Mouse (Mus musculus) common myeloid progenitor, adult 5-6 weeks (primary cell): ENCODE measurements around the gene Mmp23. TPM values are rescaled to one million over a fixed set of nuclear protein-coding genes. Genes with fewer than 3 reads are reported as not detected.
"Not testable (repeated sequence)": the region's sequence is repeated elsewhere in the genome, so short reads cannot be mapped to it uniquely, and the experiment has no call there.

Experiments
- ATAC-seq: replicated peaks from 2 replicates; pipeline ENCODE4 v1.8.0; 2016; ENCODE audit warnings: low read depth, mild to moderate bottlenecking, moderate TSS enrichment, inconsistent platforms; ENCODE audit not compliant: poor library complexity, severe bottlenecking
- total RNA-seq: library from RNA; stranded (forward); fragments of 200-1000, 187-1606 nt; gene quantifications from 2 replicates; pipeline ENCODE4 v1.2.3, GENCODE M21; 2017

Gene Mmp23
- total RNA-seq, 1 experiment from 2014 or later, result 0.91 TPM

DNA sequence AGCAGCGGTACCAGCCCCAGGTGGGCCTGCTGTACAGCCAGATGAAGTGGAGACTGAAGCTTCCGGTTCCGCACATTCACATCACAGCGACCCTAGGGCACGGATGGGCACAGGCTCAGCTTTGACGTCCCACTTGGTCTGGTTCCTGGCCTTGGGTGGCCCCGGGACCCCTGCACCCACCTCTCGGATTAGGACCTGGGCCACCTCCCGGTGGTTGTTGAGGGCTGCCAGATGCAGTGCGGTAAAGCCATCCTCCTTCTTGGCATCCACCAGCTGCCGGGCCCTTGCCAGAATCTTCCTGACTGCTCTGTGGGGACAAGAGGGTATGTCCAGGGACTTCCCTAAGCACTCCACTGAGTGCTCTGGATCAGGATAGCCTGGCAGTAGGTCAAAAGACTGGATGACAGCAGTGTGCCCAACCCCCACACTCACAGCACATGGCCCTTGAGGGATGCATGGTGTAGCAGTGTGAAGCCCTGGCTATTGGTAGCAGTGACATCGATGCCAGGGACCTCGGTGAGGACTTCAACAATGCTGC is 3.1 kb upstream of the Mmp23 start:
- no peak for ATAC-seq

DNA sequence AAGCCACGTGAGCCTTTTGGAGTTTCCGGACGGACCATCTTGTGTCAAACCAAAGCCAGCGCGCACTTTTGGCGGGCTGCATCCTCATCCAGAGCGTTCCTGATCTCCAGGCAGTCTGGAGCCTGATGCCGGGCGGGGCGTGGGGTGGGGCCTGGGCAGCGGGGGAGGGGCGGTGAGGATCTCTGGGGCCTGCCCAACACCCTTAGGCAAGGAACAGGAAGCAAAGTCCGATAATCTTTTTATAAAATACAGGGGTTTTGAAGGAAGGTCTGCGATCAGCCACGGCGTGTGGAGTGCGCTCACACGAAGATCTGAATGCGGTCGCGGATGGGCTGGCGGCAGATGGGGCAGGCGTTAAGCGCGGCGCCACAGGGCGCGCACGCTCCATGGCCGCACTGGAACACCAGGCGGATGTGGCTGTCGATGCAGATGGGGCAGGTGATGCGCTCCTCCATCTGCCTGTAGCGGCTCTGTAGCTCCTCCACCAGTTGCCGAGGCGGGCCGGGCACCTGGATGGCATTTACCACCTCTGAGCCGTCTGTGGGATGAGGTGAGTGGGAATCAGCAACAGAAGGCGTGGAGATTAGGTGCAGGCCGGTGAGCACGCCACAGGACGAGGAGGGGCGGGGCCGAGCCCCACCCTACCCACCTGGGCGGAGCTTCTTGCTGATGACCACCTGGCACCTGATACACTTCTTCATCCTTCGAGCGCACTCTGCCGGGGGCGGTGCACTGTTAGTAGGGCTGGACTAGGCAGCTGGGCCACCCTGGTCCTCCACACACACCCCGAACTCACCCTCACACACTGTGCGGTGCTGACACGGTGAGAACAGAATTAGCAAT is 1.5 kb upstream of the Mmp23 start:
- peak; percentile 53 for ATAC-seq

DNA sequence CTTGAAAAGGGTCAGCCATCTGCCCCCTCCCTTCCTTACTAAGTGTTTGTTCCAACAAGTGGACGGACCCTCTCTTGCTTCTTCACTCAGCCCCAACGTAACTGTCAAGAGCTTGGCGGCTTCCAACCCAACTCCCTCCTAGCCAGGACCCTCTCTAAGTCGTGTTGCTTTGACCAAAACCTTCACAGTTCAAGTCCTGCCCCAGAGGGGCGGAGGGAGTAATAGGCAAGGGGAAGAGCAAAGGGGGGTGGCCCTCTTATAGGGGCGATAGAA is 935 bp upstream of the Mmp23 start:
- ATAC-seq, result peak; percentile 7; the same call in 1 of the 2 replicates

DNA sequence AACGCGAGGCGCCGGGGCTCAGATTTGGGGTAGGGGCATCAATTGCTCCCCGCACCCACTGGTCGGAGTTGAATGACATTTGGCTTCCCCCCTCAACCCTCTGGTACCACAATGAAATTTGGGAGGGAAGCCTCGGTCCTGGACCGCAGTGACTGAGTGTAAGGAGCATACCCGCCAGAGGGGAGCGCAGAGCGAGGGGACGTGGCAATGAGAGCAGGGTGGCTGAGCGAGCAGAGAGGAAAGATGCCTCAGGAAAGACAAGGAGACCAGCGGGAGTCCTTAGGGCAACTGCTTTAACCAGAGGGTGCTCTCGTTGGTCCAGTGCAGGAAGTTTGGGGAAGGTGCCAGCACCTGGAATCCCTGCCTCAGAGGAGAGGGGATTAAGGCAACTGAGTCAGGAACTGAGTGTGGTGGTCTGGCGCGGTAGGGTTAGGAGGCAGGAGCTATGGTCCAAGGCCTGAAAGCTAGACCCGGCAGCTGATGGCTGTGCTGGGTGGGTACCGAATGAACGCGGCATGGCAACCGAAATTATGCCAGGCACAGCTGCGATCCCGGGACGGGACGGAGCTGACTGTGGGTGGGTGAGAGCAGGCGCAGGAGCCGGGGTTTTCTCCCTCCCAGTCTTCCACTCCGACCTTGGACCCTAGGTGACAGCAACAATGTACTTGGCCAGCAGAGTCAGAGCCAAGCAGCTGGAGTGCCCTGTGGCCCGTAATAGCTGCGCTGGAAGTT is 433 bp upstream of the Mmp23 start:
- no peak for ATAC-seq

DNA sequence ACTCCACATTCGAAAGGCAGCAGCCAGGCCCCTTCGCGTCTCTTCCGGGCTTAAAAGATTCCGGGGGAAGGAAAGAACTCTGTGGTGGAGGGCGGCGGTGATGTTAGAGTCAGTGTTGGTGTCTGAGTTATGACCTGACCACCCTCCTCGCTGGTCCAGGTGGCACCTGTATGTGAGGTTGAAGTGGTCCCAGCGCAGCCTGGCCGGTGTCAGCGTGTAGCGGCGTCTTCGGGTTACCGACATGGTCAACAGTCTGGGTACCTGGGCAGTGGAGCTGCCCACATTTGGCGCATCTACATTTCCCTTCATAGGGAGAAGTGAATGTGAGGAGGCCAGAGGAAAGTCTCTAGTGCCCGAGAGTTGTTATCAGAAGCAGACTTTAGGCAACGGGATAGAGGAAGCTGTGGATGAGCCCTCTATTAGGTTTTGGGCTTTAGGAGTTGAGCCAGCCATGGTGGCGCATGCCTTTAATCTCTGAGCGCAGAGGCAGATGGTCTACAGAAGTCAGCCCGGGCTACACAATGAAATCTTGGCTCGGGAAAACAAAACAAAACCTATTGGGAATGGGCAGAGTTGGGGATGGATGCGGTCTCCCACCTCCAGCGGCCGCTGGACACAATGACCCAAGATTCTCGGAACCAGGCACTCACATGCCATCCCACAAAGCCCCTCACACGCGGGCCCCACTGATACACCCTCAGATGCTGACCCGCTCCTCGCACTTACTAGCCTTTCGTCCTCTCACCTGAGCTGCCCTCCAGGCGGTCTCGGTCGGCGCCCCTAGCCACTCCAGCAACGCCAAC is 700 bp downstream of the Mmp23 start:
- ATAC-seq, result no peak

DNA sequence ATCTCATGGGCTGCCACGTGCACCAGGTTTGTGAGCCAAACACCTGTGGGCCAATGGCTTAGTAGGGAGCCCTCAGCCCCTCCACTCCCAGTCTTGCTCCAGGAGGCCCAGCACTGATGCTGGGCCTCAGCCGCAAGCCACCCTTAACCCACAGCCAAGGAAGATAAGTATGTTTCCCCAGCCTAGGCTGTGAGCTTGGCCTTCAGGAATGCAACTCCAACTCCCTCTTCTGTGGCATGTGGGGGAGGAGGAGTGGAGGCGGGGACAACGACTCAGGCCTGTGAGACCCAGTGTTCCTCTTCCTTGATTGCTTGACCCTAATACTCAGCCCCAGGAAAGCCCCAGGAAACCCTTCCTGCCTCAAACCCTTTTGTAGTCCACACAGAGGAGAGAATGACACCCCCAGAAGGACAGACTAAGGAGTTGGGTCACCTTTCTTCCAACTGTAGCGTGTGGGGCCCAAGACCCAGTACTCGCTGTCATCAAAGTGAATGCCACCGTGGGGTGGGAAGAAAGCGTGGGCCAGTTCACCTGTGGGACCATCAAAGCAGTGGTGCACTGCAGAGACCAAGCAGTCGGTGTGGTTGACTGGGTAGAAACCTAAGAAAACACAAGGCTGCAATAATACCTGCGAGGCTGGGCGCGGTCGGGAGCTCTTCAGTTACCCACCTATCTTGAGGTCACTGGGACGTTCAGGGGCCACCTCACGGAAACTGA is 1.5 kb downstream of the Mmp23 start:
- no peak for ATAC-seq

DNA sequence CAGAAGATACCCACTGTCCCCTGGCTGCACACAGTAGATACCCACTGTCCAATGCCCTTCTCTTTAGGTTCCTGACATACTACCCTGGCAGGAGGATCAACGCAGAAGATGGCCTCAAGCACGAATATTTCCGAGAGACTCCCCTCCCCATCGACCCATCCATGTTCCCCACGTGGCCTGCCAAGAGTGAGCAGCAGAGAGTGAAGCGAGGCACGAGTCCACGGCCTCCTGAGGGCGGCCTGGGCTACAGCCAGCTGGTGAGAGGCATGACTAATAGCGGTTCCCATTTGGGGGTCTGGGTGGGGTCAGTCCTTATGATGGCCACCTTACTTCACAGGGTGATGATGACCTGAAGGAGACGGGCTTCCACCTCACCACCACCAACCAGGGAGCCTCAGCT is 3.8 kb downstream of the Mmp23 start:
- ATAC-seq, result no peak

DNA sequence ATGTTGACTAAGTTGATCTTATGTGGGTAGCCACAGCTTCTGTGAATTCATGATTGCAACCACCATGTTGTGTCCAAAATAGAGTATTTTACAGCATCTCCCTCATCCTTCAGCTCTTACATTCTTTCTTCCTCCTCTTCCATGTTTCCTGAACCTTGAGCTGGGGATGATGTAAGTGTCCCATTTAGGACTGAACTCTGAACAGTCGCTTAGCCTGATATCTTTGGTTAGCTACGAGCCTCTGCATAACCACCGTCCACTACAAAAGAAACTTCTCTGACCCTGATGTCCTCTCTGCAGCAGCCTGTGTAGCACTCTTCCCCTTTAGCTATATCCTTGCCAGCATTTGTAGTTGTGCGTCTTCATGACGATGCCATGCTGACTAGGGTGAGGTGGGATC is 7.5 kb downstream of the Mmp23 start:
- no peak for ATAC-seq

DNA sequence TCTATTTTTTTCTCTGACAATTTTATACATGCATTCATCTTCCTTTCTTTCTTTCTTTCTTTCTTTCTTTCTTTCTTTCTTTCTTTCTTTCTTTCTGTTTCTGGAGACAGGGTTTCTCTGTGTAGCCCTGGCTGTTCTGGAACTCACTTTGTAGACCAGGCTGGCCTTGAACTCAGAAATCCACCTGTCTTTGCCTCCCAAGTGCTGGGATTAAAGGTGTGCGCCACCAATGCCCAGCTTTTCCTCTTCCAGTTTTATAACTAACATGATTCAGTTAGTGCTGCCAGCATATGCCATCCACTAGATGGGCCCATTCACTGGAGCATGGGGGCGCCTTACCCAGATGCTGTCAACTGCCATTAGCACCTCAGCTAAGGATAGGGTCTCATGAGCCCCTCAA is 7.9 kb downstream of the Mmp23 start, which contains the start of gene Gm10563:
Gene Gm10563, minus strand, starts transcription at position 101 of the 400 bp plus-strand sequence.
- ATAC-seq, result not testable (repeated sequence)

DNA sequence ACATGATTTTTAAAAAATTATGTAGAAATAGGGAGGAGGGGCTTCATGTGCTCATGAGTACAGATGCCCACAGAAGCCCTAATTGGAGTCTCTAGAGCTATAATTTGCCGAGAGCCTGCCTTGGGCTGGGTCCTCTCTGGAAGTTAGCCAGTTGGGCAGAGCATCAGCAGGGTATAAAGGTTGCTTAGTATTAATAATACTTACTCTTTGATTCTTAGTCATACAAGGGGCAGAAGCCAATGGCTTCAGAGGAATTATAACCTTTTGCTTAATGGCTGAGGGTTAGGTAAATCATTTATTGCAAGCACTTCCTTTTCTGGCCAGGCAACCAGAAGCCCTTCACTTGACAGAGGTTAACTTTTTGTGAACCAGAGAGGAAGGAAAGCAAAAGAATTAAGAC is 9.7 kb downstream of the Mmp23 start:
- ATAC-seq, result no peak

DNA sequence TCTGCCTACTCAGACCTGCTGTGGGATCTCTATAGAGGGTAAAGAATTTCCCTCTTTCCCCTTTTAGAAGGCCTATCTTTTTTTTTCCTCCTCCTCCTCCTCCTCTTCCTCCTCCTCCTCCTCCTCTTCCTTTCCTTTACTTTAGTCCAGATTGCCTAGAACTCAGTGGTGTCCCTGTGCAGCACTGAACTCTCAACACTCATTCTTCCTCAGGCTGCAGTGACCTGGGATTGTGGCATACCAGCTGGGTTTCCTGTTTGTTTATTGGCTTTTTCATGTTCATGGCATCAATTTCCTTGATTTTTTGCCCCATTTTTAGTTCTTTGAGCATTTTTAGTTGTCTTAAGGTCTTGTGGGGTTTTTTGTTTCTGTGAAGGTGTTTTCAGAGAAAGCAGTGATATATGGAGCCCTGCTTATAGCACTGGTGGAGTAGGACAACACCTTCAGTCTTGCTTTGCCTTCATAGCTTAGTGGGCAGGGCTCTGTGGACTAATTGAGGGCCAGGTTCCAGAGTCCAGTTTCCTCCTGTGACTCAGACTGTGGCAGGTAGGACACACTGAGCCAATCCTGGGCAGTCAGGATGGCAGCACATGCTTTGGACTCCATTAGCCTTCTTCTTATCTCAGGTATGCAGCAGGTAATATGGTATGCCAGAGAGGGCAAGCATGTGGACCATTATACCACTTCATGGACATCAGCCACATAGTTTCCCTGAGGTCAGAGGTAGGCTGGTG is 17.3 kb downstream of the Mmp23 start:
- ATAC-seq, result no peak

DNA sequence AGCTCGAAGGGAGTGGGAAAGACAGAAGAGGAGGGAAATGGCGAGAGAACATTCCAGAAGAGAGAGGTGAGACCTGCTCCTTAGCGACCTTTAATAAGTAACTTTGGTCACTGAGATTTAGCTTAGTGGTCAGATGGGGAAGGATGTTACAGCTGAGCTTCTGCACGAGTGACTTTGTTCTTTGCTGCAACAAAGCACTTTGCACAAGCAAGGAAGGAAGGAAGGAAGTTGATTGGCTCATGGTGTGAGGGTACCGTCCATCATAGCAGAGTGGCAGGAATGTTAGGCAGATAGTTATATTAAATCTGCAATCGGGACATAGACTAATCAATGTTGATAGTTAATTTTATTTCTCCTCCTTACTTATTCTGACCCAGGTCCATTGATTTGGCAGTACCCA is 22.9 kb downstream of the Mmp23 start:
- no peak for ATAC-seq

DNA sequence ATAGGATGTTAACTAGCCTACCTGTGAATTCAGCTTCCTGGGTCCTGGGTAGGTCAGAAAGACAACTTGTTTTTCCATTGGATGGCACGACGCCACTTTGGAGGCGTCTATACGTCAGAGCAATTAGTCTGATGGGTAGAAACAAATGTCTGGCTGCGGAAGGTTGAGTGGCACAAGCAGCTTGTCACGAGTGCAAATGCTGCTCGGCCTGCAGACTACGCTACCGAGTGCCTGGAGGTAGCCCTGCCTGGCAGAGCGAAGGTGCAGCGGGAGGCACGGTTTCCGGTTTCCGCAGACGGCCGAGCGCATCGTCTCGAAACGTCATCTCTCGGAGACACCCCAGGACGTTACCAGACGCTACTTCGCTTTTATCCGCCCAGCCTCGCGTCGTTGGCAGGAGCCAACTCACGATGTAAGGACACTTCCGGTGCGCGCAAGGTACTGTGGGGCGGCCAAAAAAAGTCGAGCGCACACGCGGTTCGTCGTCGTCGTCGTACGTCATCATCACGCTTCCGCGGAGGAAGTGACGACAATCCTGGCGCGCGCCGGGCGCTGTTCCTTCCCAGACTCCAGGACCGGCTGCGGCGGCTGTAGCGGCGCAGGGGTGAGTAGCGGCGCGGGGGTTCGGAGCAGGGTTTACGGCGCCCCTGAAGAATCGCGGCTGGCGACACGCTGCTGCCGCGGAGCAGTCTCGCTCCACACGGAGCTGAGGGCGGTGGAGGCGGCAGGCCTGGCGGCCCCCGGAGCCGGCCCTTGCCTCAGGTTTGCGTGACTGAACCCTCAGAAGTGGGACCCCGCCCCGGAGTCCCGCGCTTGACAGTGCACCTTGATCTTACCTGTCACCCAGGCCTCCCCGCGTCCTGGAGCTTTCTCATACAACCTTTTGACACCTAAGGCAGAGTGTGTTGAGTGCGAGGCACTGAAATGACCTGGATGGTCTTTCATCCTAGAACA is 28.6 kb downstream of the Mmp23 start, which contains the start of gene Cdk11b:
Gene Cdk11b, plus strand, starts transcription at position 517 of the 954 bp plus-strand sequence.
- ATAC-seq, result peak; percentile 98

DNA sequence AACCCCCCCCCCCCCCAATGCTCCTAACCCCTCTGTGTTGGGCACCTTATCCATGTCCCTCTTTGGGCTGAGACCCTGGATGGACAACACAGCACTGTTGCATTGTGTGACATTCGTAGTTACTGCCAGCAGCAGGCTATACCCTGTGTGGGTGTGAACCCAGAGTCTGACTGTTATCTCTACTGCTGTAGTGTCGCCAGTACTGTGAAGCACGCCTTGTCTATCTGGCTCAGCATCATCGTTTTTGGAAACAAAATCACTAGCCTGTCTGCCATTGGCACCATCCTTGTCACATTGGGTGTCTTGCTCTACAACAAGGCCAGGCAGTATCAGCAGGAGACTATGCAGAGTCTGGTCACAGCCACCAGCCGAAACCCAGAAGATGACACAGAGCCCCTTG is 34.9 kb downstream of the Mmp23 start:
- ATAC-seq, result no peak; the same call in 1 of the 2 replicates

DNA sequence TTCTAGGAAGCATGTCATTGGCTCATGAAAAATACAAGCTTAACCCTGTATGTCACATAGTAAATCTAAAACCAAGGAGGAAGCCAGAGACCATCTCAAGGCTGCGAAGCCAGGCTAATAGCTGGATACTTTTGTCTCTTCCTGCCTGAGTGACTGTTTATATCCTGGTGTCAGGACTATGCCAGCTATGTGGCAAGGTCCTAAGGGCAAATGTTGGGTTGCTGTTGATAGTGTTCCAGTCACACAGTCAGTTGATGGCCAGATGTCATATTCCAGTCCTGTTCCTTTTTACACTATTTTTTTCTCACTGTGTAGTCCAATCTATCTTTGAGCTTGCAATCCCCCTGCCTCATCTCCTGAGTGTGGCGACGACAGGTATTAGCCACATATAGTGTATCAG is 39.9 kb downstream of the Mmp23 start:
- ATAC-seq, result no peak

DNA sequence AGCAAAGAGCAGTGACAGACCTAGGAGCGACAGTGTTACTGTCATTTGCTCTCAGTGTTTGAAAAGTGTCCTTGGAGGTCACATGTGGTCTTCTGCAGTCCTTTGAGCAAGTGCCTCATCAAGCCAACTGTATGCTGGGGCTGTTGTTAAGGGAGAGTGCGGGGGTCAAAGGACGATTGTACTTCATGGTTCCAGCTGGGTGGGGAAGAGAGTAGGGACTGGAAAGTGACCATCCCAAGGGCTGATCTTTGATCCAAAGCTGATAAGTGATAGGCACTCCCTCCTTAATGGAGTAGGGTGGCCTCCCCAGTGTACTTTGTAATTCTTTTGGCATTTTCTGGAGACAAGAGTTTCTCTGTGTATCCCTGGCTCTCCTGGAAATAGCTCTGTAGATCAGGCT is 41.3 kb downstream of the Mmp23 start:
- no peak for ATAC-seq

DNA sequence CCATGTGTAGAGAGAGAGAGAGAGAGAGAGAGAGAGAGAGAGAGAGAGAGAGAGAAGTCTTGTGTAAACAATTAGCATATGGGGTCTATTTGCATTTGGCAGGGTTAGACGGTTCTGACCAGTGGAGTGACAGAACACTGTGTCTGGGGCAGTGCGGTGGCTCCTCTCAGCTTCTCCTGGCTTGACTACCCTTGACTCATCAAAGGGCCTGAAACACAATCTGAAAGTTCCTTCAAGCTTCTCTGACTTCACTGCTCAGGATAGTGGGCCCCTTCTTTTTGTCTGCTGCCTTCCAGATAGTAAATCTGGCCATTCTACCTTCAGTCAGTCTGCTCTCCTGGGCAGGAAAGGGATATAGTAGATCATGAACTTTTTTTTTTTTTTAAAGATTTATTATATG is 46.4 kb downstream of the Mmp23 start:
- no peak for ATAC-seq

DNA sequence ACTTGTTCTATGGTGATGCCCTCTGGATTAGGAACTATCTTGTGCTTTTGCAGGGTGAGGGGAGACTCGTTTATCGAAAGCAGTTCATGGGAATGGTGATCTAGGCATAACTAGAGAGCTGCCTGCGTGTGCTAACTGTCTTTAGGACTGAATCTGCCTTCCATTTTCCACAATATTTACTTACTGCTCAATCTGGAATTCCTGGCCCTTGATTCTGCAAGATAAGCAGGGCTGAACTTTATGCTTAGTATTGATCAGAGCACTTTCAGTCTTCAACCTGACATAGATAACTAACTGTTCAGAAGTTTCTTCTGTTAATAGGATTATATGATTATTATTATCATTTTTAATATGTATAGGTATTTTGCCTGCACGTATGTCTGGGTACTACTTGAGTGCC is 48.1 kb downstream of the Mmp23 start:
- no peak for ATAC-seq
